Mouse (Mus musculus): ENCODE results near the gene Maml1. TPM values are rescaled to one million over a fixed set of nuclear protein-coding genes. Genes with fewer than 3 reads are reported as not detected.

Maml1 gene
- polyA plus RNA-seq (2015; fragmentation: Nextera tagmentation; extraction: Ambion mirVana) = 2.7 and 3.1 TPM in 2 replicates

DNA sequence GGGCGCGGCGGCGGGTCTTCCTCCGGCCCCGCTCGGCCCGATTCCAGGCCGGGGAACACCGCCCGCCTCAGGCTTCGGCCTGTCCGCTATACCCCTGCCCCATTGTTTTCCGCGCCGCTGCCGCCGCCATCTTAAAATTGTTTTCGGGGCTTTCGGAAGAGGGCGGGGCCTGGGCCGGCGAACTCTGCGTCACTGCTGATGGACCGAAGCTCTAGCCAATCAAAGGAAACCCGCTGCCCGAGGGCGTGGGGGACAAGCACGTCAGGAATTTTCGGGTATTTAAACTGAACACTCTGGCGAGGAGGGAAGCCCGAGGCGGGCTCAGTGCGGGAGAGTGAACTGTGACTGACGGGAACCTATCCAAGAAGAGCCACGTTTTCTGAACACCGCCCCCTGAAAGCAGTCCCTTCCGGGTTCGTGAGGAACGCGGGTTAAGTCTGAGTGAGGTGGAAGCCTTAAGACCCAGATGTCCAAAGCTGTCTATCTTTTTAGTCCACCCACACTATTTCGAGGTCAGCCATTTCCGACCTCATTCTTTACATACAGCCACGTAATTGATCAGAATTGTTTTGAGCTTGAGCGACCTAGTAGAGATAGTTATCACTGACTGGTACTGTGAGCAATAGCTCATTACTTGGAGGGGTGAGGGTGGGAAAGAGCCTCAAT is at the start of gene Maml1:
Gene Maml1 (minus strand): TSS at position 122 of the 666 bp plus-strand sequence.

DNA sequence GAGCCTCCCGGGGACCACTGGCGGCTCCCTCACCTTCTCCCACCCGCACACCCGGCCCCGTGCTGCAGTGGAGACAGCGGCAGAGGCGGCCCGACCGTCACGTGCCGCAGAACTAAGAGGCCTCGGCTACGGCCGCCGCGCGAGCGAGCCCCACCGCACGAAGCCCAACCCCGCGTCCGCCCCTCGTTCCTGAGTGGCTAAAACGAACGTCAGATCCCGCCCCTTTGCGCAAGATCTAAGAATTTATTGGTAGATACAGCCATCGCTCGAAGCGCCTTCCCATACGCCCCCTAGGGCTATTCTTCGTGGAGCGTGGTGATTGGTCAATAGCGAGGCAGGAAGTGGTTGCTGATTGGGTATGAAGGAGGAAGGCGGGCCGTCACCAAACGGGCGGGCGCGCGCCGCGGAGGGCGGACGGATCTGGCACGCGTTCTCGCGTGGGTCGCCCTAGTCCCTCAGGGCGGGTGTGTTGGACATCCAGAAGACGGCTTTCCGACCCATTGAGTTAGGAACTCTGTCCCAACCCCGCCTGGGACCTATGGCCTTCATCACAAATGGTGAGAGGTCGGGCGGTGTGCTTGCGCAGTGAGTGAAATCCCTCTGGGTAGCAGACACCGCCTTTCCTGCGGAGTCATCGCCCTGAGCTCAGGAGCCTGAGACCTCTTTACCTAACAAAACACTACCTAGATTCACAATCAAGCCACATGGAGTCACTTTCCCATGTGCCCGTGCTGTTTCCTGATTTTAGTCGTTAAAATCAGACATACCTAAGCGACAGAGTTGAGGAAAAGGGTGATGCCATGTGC is 33.6 kb upstream of the Maml1 start, which contains the start of gene Canx:
Gene Canx (minus strand): TSS at position 178 of the 806 bp plus-strand sequence.

DNA sequence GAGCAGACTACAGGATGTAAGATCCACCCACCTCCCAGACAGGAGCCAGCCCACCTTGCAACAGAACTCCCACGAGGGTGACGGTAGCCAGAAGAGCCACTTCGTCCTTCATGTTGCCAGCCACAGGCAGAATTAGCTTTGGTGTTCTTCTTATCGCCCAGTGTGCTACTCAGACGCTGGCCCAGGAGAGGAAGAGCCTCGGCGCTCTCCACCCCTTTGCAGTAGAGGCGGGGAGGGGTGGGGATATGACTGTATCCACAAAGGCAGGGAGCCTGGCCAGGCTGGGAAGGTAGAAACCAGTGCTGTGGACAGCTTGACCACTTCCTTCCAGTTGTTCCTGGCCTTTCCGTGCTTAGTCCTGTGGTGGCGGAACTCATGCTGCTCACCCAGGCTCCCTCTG is 53.8 kb downstream of the Maml1 start, which contains the start of gene Ltc4s:
Gene Ltc4s (minus strand): TSS at position 293 of the 400 bp plus-strand sequence.

DNA sequence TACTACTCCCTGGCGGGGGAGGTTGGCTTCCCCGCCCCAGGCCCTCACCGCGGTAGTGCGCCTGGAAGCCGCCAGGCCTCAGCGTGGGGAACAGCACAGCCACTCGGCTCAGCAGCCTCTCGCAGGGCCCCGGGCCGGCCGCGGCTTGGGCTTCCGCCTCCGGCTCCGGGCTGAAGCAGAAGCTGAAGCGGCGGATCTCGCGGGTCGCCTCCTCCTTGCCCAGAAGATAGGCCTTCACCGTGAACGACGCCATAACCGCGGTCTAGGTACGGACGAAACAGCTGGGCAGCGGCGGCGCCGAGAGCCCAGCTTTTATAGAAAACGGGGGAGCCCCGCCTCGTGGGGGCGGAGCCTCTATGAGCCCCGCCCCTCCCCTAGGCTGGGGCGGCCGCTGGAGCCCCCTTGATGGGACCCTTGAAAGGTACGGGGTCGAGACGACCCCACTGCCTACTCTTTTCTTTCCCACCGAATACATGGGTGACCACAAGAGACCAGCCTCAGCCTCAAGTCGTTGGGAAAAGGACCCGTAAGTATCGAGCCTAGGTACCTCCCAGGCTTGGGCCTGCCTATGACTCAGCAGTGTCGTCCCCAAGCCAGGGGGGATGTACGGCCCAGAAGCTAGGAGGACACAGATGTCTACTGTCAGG is 81.5 kb downstream of the Maml1 start, which contains the start of the genes Sqstm1 and Mgat4b:
Gene Sqstm1 (minus strand): TSS at position 323 of the 647 bp plus-strand sequence.
Gene Mgat4b (plus strand): TSS at position 386 of the 647 bp plus-strand sequence.

Small RNA genes within 50 kb of the gene (microRNA-seq; reads per million reads assigned to microRNA genes)
- gene Mir6919 = not detected

Other genes with a start within 250 kb of the Maml1 start
- 21.1 and 23.4 TPM in 2 replicates for gene Tbc1d9b, start 160.9 kb downstream of the Maml1 start, polyA plus RNA-seq (2015; fragmentation: Nextera tagmentation; extraction: Ambion mirVana)
- 5.9 and 6.4 TPM in 2 replicates for gene Mrnip, start 117.9 kb downstream of the Maml1 start, polyA plus RNA-seq (2015; fragmentation: Nextera tagmentation; extraction: Ambion mirVana)
- 229 and 266 TPM in 2 replicates for gene Sqstm1, start 81.5 kb downstream of the Maml1 start, polyA plus RNA-seq (2015; fragmentation: Nextera tagmentation; extraction: Ambion mirVana)
- gene Mgat4b, start 81.4 kb downstream of the Maml1 start, polyA plus RNA-seq (2015; fragmentation: Nextera tagmentation; extraction: Ambion mirVana) = 23.9 and 25.8 TPM in 2 replicates
- 8.2 and 41.4 TPM in 2 replicates for gene Ltc4s, start 53.7 kb downstream of the Maml1 start, polyA plus RNA-seq (2015; fragmentation: Nextera tagmentation; extraction: Ambion mirVana)
- gene Canx, start 33.4 kb upstream of the Maml1 start, polyA plus RNA-seq (2015; fragmentation: Nextera tagmentation; extraction: Ambion mirVana) = 179 and 207 TPM in 2 replicates
- 0.31 and 0.45 TPM in 2 replicates for gene Cby3, start 62.2 kb upstream of the Maml1 start, polyA plus RNA-seq (2015; fragmentation: Nextera tagmentation; extraction: Ambion mirVana)
- 123 and 133 TPM in 2 replicates for gene Hnrnph1, start 84.7 kb upstream of the Maml1 start, polyA plus RNA-seq (2015; fragmentation: Nextera tagmentation; extraction: Ambion mirVana)
- 19.7 and 19.9 TPM in 2 replicates for gene Rufy1, start 138.8 kb upstream of the Maml1 start, polyA plus RNA-seq (2015; fragmentation: Nextera tagmentation; extraction: Ambion mirVana)

Measured in urinary bladder, postnatal 0 days (tissue).